Mouse (Mus musculus) ovary, postnatal 14 days (tissue): ENCODE measurements around the gene 1700102P08Rik.

ENCODE experiments used
- DNase-seq: peaks from one replicate; pipeline ENCODE4 v3.0.0; 2022; ENCODE audit warnings: low spot score

Gene 1700102P08Rik

GRCm38 (mm10) chr9:108411381-108411942, 18.9 kb downstream of the 1700102P08Rik start:
- no peak for DNase-seq

- peak; percentile 21 for DNase-seq
Measured at GRCm38 (mm10) chr9:108412221-108412620, 19.6 kb downstream of the 1700102P08Rik start.

GRCm38 (mm10) chr9:108428384-108428783, 35.8 kb downstream of the 1700102P08Rik start, which contains the start of gene Ccdc36:
TSS of gene Ccdc36 (minus strand) at chr9:108428484.
- DNase-seq, result no peak

- DNase-seq, result no peak
Measured at GRCm38 (mm10) chr9:108431431-108432067, 38.9 kb downstream of the 1700102P08Rik start.

DNA sequence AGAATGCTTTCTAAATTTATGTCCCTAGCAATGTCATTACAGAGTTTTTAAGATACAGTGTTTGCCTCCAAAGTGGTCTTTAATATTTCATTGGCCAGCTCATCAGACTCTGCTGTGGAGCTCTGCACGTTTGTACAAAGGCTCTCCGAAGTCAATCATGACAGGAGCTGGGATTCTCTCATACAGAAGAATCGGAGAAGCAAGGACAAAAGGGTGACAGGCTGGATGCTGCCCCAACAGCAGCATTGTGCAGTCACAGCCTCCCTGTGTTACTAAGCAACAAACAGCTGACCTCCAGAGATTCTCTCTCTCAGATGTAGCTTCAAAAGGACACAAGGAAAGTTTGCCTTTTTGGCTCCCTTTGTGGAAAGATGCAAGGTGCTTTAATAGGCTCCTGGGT, 43.6 kb downstream of the 1700102P08Rik start, which contains the start of gene BC048562:
TSS of gene BC048562 (plus strand) at position 301 of the 400 bp plus-strand sequence.
- DNase-seq, result no peak

GRCm38 (mm10) chr9:108439176-108439575, 46.6 kb downstream of the 1700102P08Rik start:
- no peak for DNase-seq

- DNase-seq, result no peak
Measured at GRCm38 (mm10) chr9:108440485-108440884, 47.9 kb downstream of the 1700102P08Rik start.

DNA sequence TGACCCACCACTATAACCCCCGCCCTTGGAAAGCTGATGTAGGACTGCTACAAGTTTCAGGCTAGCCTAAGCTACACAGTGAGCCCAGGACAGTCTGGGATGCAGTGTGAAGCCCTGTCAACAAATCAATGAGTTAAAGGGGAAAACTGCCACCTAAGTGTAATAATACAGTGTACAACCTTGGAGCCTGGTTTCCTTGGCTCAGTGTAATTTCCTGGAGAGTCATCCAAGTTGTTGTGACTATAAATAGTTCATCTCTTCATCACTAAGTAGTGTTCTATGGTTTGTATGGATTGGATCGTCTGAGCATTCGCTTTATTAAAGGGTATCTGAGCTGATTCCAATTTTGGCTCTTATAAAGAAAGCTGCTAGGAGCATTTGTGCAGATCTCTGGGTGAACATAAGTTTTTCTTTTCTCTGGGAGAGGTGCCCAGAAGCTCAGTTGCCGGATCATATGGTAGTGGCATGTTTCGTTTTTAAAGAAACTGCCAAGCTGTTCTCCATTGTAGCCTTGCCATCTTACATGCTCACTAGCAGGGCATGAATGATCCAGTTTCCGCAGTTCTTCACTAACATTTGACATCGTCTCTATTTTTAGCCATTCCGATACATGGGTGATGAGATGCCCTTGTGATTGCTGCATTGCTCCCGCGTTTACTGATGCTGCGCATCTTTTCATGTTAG, 48.8 kb downstream of the 1700102P08Rik start:
- DNase-seq, result no peak

- DNase-seq, result no peak
Measured at GRCm38 (mm10) chr9:108445125-108445524, 52.5 kb downstream of the 1700102P08Rik start.

- no peak for DNase-seq
Measured at GRCm38 (mm10) chr9:108449860-108450259, 57.3 kb downstream of the 1700102P08Rik start.

DNA sequence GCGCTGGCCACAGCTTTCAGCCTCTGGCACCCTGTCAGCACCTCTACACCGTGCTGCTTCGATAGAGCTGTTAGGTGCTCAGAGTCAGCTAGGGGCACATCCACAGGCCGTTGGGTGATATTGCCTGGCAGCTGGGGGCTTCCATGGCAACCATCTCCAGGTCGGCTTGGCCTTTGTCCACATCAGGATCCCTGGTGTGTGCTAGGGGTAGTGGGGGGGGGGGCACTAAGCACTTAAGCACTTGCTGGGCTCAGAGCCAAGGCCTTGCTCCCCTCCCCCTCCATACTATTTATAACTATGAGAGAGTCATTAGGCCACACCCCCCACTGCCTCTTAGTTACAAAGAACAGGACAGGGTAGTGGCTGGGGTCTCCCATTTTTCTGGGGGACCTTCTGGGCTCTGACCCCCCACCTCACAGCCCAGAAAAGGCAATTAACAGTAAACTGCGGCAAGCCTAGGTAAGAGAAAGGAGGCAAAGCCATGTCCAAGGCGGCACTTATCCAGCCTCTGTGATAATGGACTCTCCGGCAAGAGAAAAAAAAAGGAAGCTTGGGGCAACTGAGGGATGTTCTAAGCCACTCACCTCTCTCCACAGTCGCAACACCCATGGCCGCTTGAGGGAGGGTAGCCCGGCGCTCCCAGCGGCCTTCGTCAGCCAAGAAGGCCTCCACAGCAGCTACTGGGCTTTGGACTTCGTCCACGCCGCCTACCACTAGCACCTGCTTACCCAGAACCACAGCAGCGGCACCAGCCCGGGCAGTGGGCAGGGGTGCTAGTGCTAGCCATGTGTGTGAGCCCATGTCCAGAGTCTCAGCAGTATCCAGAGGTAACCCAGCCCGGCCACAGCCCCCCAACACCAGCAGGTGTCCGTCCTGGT, 57.9 kb downstream of the 1700102P08Rik start:
- DNase-seq, result no peak

DNA sequence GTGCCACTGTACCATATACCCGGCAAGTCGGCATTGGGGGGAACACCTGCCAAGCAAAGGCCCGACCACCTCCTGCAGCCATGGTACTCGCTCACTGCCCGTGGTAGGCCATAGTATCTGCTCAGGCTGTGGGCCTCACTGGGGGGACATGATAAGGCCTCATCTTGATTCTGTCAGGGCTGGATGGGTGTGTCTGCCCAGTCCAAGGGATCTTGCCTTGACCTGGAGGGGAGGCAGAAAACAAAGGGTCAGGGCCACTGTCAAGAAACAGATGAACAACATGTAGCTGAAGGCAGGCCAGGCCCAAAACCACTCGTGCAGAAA, 58.5 kb downstream of the 1700102P08Rik start:
- DNase-seq, result no peak

DNA sequence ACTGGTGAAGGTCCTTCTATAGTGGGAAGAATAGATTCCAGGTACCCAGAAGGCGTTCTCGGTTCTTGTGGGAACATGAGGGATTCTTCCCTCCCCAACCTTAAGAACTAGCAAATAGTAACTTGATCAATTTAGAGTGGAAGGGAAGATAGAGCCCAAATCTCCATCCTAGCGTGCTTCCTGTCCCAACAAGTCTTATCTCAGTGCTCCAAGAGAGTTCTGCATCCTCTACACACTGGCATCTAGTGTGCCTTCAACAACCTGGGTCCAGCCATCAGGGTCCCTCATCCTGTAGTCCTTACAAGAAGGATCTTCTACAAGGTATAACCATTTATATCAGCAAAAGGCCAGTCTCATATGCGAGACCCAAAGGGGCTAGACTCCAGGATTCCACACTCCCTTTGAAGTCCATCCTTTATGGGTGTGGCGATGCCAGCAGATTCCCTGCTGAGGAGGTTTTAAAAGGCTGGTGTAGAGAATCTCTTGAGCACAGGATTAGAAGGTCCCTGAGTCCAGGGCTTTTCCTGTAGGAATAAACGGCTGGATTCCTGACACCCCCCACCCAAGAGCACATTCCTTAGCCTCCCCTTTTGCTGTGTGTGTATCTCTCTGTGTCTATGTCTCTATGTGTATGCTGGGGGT, 59.0 kb downstream of the 1700102P08Rik start:
- DNase-seq, result no peak

DNA sequence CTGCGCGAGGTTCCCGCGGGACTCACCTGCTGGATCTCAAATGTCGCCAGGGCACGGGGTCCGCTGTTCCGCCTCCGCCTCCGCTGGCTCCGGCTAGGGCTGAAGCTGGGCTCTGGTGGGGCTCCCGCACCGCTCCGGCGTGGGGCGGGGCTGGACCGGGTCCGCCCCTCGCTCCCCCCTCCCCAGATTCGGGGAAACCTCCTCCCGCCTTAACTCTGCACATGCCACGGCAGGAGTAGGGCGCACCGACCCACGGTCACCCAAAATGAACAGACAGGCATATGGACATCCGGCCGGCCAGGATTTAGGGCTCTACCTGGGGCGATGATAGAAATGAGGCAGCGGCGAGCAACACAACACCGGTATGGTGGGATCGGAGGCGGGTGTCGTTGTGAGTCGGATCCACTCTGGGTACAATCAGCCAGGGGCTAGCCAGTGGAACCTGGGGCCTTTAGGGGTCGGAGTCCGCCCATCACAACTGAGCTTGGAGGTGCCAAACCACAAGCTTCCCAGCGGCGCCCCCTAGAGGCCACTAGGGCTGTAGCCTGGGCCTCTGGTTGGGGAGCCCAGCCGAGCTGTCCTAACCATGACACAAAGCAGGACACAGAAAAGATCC, 59.8 kb downstream of the 1700102P08Rik start:
- DNase-seq, result peak; percentile 85

GRCm38 (mm10) chr9:108452911-108453310, 60.3 kb downstream of the 1700102P08Rik start:
- DNase-seq, result no peak

DNA sequence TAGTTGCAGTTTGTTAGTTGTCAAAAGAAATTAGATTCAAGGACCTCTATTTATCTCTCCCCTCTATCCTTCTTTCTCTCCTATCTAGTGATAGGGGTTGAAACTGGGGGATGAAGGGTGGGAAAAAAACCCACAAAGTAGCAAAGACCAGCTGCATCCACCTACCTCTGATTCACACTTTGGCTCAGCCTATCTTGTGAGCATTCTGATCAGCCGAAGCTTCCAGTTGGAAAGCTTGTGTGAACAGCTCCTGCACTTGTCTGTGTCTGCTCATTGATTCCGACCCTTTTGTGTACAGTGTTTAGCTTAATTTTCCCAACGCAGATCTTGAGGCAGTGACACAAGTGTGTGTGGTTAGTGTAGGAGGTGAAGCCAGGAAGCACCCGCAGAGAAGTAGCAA, 60.9 kb downstream of the 1700102P08Rik start:
- DNase-seq, result no peak

DNA sequence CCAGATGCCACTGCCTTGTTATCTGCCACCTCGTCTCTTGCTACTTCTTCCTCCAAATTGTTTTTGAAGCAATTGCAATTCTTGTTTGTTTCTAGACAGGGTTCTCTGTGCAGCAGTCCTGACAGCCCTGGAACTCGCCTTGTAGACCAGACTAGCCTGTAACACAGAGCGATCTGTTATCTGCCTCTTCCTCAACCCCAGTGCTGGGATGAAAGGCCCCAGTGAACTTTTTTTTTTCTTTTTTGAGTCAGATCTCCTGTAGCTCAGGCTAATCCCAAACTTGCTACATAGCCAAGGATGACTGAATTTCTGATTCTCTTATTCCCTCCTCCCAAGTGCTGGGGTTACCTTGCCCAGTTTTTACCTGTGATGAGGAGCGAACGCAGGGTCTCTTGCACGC, 61.8 kb downstream of the 1700102P08Rik start:
- no peak for DNase-seq

DNA sequence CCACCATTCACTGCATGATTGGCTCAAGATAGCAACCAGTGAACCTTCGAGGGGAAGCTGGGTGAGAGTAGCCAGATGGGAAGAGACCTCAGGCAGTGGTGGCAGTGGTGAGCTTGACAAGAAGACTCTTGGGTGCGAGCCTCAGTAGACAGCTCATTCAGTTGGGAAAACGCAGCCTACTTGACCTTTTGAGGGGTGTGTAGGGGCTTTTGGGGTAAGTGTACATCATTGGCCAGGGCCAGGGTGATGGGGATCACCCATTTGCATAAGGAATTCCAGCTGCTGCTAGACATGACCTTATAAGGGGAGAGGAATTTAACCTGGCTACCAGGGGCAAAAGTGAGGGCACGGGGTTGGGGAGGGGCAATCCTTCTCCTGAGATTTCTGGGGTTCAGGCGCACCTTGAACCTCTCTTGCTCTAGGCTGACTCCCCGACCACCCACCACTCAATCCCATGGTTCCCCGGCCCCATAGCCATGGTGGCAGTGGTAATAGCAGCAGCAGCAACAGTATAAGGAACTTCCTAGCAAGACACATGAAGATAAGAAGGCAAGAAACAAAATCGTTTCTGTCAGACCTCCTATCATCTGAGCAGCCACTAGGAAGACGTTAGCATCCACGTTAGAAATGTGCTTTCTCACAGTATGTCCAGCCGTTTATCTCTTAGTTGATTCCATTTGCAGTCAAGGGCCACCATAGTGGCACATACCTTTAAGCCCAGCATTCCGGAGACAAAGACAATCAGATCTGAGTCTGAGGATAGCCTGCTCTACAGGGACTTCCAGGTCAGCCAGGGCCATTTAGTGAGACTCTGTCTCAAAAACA, 63.4 kb downstream of the 1700102P08Rik start:
- DNase-seq, result no peak

GRCm38 (mm10) chr9:108456953-108457352, 64.3 kb downstream of the 1700102P08Rik start:
- DNase-seq, result no peak

GRCm38 (mm10) chr9:108459939-108460318, 67.3 kb downstream of the 1700102P08Rik start:
- no peak for DNase-seq
